Mouse (Mus musculus): ENCODE results near the gene Frmd4a.

Frmd4a gene

GRCm38 (mm10) chr2:4558651-4559203 is 541.2 kb downstream of the Frmd4a start:
- CTCF ChIA-PET: interaction anchor here in 3 of 4 experiments (0.7 to 1.4 kb wide), 3 partner anchors 15 to 739 kb away, joined by 3 to 6 read pairs (median 3); no protein-coding TSS in a partner anchor
- POLR2A ChIA-PET: interaction anchor here in 3 of 4 experiments (0.7 to 8.2 kb wide), 23 partner anchors 8 to 1226 kb away, joined by 3 to 173 read pairs (median 4); partner anchors contain the start of gene Rpp38 (in 1 of the 3)

DNA sequence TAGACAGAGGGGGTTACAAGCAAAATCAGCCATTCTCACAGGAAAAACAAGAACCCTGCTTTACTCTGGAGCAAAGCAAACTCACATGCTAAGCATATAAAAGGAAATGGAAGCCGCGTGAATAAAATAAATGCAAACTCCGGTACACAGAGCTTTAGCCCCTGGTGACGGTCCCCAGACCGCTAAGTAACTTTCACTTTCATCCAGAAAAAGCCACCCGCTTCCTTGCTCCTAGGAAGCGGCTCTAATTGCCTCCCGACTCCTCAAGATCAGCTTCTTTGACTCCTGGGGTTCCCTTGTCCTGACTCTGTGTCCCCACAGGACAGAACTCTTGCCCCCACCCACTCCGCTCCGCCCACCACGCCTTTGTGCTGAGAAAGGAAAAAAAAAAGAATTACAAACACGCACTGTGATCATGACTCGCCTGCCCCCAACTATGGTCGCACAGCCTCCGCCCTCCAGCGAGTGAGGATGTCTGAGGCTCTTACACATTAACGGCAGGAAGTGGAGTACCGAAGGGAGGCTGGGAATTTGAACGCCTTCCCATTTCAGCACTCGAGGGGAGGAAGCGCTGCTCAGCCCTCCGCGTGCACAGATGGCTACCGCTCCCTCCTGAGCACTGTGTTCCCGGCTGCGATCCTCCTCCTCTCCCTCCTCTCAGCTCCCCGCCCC is 541.8 kb downstream of the Frmd4a start:
- POLR2A ChIA-PET: interaction anchor here (0.6 to 8.2 kb wide), 28 partner anchors 9 to 1227 kb away, joined by 3 to 173 read pairs (median 4); partner anchors contain the start of gene Rpp38 (in 1 of the 4)

DNA sequence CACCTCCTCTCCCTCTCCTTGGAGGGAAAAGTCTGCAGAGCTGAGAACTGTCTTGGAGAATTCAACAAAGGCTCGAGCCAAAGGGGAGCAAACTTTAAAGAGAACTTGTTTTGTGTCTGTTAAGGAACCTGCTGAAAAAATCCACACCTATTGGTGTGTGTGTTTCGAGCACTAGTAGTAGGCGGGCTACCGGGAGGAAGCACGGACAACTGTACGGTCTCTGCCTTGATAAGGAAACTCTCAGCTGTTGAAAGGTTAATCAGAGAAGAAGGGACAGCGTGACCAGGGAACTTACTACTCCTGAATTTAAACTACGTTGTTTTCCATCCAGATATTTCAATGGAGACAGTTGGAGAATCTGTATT is 542.3 kb downstream of the Frmd4a start:
- CTCF ChIA-PET: interaction anchor here in 2 of 4 experiments (1.1 to 1.4 kb wide), 2 partner anchors 14 to 60 kb away, joined by 3 to 6 read pairs; no protein-coding TSS in a partner anchor
- POLR2A ChIA-PET: interaction anchor here (0.6 to 8.2 kb wide), 25 partner anchors 8 to 1227 kb away, joined by 3 to 173 read pairs (median 4); partner anchors contain the start of gene Rpp38 (in 1 of the 4)

More for the DNA sequence above, 541.8 kb downstream of the Frmd4a start:
- CTCF ChIA-PET: interaction anchor here in 3 of 4 experiments (0.7 to 1.4 kb wide), 3 partner anchors 15 to 739 kb away, joined by 3 to 6 read pairs (median 3); no protein-coding TSS in a partner anchor

GRCm38 (mm10) chr2:4560516-4560915 is 543.0 kb downstream of the Frmd4a start:
- POLR2A ChIA-PET: interaction anchor here in 3 of 4 experiments (0.6 to 8.2 kb wide), 12 partner anchors 9 to 813 kb away, joined by 3 to 173 read pairs (median 15); no protein-coding TSS in a partner anchor
- CTCF ChIA-PET: interaction anchor here in 3 of 4 experiments (0.7 to 1.4 kb wide), 4 partner anchors 12 to 49 kb away, joined by 3 to 5 read pairs (median 3); no protein-coding TSS in a partner anchor

- CTCF ChIA-PET: interaction anchor here in 2 of 4 experiments (0.9 to 1.0 kb wide), 2 partner anchors 11 to 15 kb away, joined by 3 to 5 read pairs; no protein-coding TSS in a partner anchor
- POLR2A ChIA-PET: interaction anchor here in 3 of 4 experiments (0.6 to 8.2 kb wide), 9 partner anchors 8 to 333 kb away, joined by 3 to 173 read pairs (median 30); no protein-coding TSS in a partner anchor
Measured at GRCm38 (mm10) chr2:4561196-4561595, 543.7 kb downstream of the Frmd4a start.

DNA sequence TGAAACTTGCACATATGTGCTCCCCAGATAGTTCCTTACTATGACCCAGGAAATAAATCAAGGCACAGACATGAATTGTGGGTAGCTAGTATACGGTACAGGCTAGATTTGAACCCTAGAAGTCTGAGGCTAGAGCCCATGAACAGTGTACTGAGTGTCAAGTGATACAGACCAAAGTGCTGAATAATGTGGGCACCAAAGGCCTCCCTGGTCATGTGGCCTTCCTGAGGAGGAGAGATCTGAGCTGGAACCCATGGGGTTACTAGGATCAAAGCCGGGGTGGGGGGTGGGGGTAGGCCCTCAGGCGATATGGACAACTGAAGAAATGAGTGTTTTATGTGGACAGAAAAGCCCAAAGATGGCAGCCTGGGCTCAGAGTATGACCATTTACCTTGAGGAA is 544.9 kb downstream of the Frmd4a start:
- CTCF ChIA-PET: interaction anchor here in 2 of 4 experiments (0.6 to 1.6 kb wide), 2 partner anchors 11 to 23 kb away, joined by 3 to 7 read pairs; no protein-coding TSS in a partner anchor
- POLR2A ChIA-PET: interaction anchor here in 3 of 4 experiments (0.8 to 8.2 kb wide), 11 partner anchors 10 to 63 kb away, joined by 3 to 173 read pairs (median 9); no protein-coding TSS in a partner anchor

GRCm38 (mm10) chr2:4562826-4563225 is 545.3 kb downstream of the Frmd4a start:
- CTCF ChIA-PET: interaction anchor here in 3 of 4 experiments (0.6 to 1.6 kb wide), 4 partner anchors 11 to 222 kb away, joined by 3 to 7 read pairs (median 4); no protein-coding TSS in a partner anchor
- POLR2A ChIA-PET: interaction anchor here in 3 of 4 experiments (0.8 to 8.2 kb wide), 13 partner anchors 10 to 64 kb away, joined by 3 to 173 read pairs (median 5); no protein-coding TSS in a partner anchor

- ChIA-PET CTCF (interaction anchor here in 3 of 4 experiments (0.6 to 1.6 kb wide), 4 partner anchors 10 to 542 kb away, joined by 3 to 7 read pairs (median 4); no protein-coding TSS in a partner anchor), POLR2A (interaction anchor here in 3 of 4 experiments (0.6 to 8.2 kb wide), 16 partner anchors 9 to 829 kb away, joined by 3 to 173 read pairs (median 4); no protein-coding TSS in a partner anchor)
Measured at GRCm38 (mm10) chr2:4563322-4563721, 545.8 kb downstream of the Frmd4a start.

DNA sequence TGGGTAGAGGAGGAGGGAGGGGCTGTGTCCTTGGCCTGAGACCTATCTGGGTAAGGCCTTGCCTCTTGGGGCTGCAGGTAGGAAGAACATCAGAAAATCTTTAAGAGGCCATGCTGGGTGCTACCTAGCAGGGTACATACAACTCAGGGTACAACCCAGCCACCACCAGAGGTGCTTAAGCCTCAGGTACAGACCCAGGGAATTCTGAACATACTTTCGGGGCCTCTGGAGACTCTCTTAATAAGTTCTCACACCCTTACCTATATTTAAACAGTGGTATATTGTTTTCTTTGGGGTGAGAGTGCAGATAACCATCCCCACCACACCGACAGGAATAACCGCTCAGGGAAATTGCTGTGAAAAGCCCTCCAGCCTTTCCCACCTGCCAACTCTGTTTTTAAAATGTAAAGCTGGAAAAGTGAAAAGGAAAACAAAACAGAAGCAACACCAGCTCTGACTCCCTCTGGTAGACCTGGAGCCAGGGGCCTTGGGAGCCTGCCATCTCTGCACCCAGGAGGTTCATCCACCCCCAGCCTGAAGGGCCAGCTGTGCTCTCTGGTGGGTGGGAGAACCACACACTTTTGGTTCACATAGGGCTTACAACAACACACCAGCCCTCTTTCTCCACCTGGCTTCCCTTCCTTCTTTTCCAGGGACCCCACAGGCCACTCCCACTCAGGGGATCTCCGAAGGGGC is 548.9 kb downstream of the Frmd4a start:
- ChIA-PET CTCF (no interaction called here), POLR2A (no interaction called here)

DNA sequence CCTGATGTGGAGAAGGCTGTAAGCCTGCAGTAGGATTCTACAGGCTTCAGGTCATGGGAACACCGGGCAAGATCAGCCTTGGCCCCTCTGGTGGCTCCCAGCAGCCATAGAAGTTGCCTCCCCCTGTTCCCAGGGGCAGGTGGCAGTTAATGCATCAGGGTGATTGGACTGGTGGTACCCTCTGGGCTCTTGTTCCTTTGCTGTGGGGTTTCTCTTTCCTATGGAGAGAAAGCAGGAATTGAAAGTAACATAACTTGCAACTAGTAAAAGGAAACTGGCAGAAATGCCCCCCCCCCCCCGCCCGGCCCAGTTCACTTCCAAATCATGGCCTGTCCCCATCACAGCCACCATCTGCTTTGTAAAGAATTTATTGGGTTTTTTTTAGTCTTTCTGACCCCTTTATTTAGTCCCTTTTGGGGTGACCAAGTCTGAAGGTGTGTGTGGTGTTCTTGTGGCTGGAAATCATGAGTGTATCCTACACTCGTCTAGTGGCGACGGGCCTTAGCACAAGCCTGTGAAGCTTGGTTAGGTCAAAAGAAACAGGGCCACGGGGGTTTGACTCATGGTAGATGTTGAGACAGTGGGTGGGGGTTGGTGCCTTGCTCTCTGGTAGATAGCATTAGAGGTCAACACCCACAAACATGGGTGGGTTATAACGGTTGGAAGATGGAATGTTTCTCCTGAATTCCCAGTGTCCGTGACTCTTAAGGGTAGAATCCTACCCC is 549.6 kb downstream of the Frmd4a start:
- ChIA-PET CTCF (no interaction called here), POLR2A (interaction anchor here in 2 of 4 experiments (1.0 to 10.1 kb wide), 7 partner anchors 8 to 44 kb away, joined by 3 to 108 read pairs (median 4); no protein-coding TSS in a partner anchor)

- POLR2A ChIA-PET: interaction anchor here in 3 of 4 experiments (0.6 to 10.1 kb wide), 15 partner anchors 9 to 92 kb away, joined by 3 to 173 read pairs (median 6); no protein-coding TSS in a partner anchor
- CTCF ChIA-PET: interaction anchor here in 1 of 4 experiments (0.6 to 0.7 kb wide), 2 partner anchors 12 to 70 kb away, joined by 3 to 8 read pairs; no protein-coding TSS in a partner anchor
Measured at GRCm38 (mm10) chr2:4568967-4569366, 551.5 kb downstream of the Frmd4a start.

- CTCF ChIA-PET: no interaction called here
- POLR2A ChIA-PET: interaction anchor here in 2 of 4 experiments (0.9 to 10.1 kb wide), 11 partner anchors 10 to 30 kb away, joined by 3 to 173 read pairs (median 6); no protein-coding TSS in a partner anchor
Measured at GRCm38 (mm10) chr2:4570186-4570861, 552.8 kb downstream of the Frmd4a start.

GRCm38 (mm10) chr2:4572498-4573263 is 555.2 kb downstream of the Frmd4a start:
- ChIA-PET CTCF (interaction anchor here in 3 of 4 experiments (0.6 to 2.4 kb wide), 10 partner anchors 9 to 292 kb away, joined by 3 to 16 read pairs (median 4); no protein-coding TSS in a partner anchor), POLR2A (interaction anchor here in 2 of 4 experiments (0.9 to 10.1 kb wide), 21 partner anchors 10 to 860 kb away, joined by 3 to 173 read pairs (median 10); no protein-coding TSS in a partner anchor)

DNA sequence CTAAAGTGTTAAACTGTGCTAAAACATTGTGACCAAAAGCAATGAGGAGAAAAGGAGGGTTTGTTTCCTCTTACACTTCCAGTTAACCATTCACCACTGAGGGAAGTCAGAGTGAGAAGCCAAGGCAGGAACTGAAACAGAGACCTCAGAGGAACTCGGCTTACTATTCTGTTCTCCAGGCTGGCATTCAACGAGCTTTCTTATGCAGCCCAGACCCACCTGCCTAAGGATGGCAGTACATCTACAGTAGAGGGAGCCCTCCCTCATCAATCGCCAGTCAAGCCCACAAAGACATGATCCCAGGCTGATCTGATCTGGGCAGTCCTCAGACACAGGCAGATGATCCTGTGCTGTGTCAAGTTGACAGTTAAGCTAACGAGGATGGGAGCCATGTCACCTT is 555.9 kb downstream of the Frmd4a start:
- ChIA-PET CTCF (interaction anchor here in 3 of 4 experiments (0.6 to 2.4 kb wide), 10 partner anchors 10 to 291 kb away, joined by 3 to 16 read pairs (median 4); no protein-coding TSS in a partner anchor), POLR2A (interaction anchor here in 3 of 4 experiments (0.8 to 10.1 kb wide), 34 partner anchors 10 to 861 kb away, joined by 3 to 173 read pairs (median 6); no protein-coding TSS in a partner anchor)

DNA sequence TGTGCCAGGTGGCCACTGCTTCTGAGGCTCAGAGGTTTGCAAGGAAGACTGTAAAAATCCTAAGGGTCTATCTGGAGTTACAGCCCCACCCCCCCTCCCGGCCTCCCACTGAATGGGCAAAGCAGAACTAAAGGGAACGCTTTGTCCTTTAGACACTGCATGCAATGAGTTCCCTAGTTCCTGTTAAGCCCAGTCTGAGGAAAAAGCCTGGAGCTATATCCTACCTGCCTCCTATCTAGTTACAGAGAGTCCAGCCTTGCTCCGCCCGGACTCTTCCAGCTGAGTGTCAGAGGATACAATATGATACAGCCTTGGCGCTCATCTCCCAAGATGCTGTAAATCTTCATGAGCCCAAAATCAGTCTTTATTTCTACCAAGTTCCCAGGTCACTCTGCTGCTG is 556.7 kb downstream of the Frmd4a start:
- POLR2A ChIA-PET: interaction anchor here (0.5 to 10.1 kb wide), 45 partner anchors 9 to 1154 kb away, joined by 3 to 173 read pairs (median 4); partner anchors contain the start of gene Prpf18 (in 1 of the 4)
- CTCF ChIA-PET: interaction anchor here in 3 of 4 experiments (0.6 to 2.4 kb wide), 8 partner anchors 15 to 388 kb away, joined by 3 to 16 read pairs (median 3); no protein-coding TSS in a partner anchor
